ENCODE assay signal across 14 mouse cellular contexts in the genomic region with DNA sequence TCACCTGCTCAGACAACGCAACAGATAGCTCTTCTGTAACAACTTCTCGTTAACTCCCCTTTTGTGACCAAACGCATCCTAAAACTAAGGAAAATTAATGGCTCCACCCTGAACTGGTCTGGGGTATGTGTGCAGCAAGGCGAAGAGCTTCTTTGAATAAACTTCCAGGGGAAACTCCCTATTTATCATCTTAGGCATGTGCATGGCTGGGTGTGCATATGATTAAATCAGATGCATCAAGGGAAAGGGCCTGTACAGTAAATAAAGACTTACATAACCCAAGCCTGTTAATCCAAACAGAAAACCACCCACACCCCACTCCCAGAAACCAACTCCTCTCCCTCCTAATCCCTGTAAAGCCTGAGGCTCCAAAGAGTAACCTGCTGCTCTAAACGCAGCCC. TPM values are rescaled to one million over a fixed set of nuclear protein-coding genes. Genes with fewer than 3 reads are reported as not detected.
A peak's percentile ranks its signal among the peaks of the same experiment; 100 is the strongest.
DNase-seq lines count a peak whose midpoint lies in the region; ATAC-seq lines count a peak whose summit lies in the region.
"Had no signal": no experiment of that assay in that cellular context is flagged by ENCODE, and none has a peak within 500 bp of the region (broad histone marks: within the 10 kb centered on the region; RNA-seq: fewer than 3 reads in every experiment).

No protein-coding gene starts in this region.

- H3K27ac ChIP-seq in forebrain, embryonic 15.5 days (replicated peaks): peak overlapping the region; percentile 85
- no peak overlapping the region for H3K27ac ChIP-seq in forebrain, embryonic 12.5 days
- H3K27ac ChIP-seq in midbrain, embryonic 13.5 days: peak overlapping the region; percentile 12; the same call in 1 of the 2 replicates
- H3K27ac ChIP-seq: embryonic facial prominence, embryonic 13.5 days; kidney, embryonic 15.5 days; liver, embryonic 14.5 days had no signal

- ATAC-seq in forebrain, embryonic 15.5 days (replicated peaks): no peak
- ATAC-seq in forebrain, embryonic 12.5 days (ENCODE audit: low FRiP score): no peak
- ATAC-seq in midbrain, embryonic 13.5 days: peak; percentile 22; the same call in 1 of the 2 replicates
- ATAC-seq in megakaryocyte-erythroid progenitor cell, adult 5-6 weeks (replicated peaks; ENCODE audit: low FRiP score, low TSS enrichment, poor library complexity, severe bottlenecking): no peak

- H3K4me1 ChIP-seq in forebrain, embryonic 15.5 days: peaks cover 59% of the 10 kb centered on the region
- peaks cover 25% of the 10 kb centered on the region for H3K4me1 ChIP-seq in forebrain, embryonic 12.5 days
- peaks cover 31% of the 10 kb centered on the region for H3K4me1 ChIP-seq in midbrain, embryonic 13.5 days (replicated peaks)

- H3K9ac ChIP-seq in forebrain, embryonic 15.5 days (replicated peaks): no peak overlapping the region
- no peak overlapping the region for H3K9ac ChIP-seq in forebrain, embryonic 12.5 days
- no peak overlapping the region for H3K9ac ChIP-seq in midbrain, embryonic 13.5 days (replicated peaks)
- H3K9ac ChIP-seq: embryonic facial prominence, embryonic 13.5 days; kidney, embryonic 15.5 days; liver, embryonic 14.5 days had no signal

- peak; percentile 27 for DNase-seq in lung, postnatal 36 days
- no peak for DNase-seq in lung, postnatal 4 days
- DNase-seq in CD4-positive, CD25-positive, alpha-beta regulatory T cell, adult 2 months (ENCODE audit: low read depth, low spot score): peak; percentile 53
- DNase-seq in frontal cortex, postnatal 10 days (ENCODE audit: low spot score in 2 of 2): no peak
- DNase-seq: gastrocnemius, postnatal 14 days; thymus, postnatal 14 days had no signal

- no peak overlapping the region for H3K4me3 ChIP-seq in forebrain, embryonic 15.5 days
- H3K4me3 ChIP-seq in forebrain, embryonic 12.5 days (replicated peaks): no peak overlapping the region
- no peak overlapping the region for H3K4me3 ChIP-seq in midbrain, embryonic 13.5 days (replicated peaks)
- H3K4me3 ChIP-seq: embryonic facial prominence, embryonic 13.5 days; kidney, embryonic 15.5 days had no signal

- no peaks in the 10 kb centered on the region for H3K27me3 ChIP-seq in forebrain, embryonic 15.5 days
- peaks cover 16% of the 10 kb centered on the region for H3K27me3 ChIP-seq in forebrain, embryonic 12.5 days
- H3K27me3 ChIP-seq in midbrain, embryonic 13.5 days: peaks cover 20% of the 10 kb centered on the region

- H3K9me3 ChIP-seq in forebrain, embryonic 15.5 days: no peaks in the 10 kb centered on the region
- H3K9me3 ChIP-seq in forebrain, embryonic 12.5 days: no peaks in the 10 kb centered on the region
- no peaks in the 10 kb centered on the region for H3K9me3 ChIP-seq in midbrain, embryonic 13.5 days
- H3K9me3 ChIP-seq: embryonic facial prominence, embryonic 13.5 days; G1E; kidney, embryonic 15.5 days had no signal

- H3K36me3 ChIP-seq in forebrain, embryonic 15.5 days: no peaks in the 10 kb centered on the region
- no peaks in the 10 kb centered on the region for H3K36me3 ChIP-seq in forebrain, embryonic 12.5 days (replicated peaks)
- H3K36me3 ChIP-seq in midbrain, embryonic 13.5 days: no peaks in the 10 kb centered on the region
- H3K36me3 ChIP-seq: embryonic facial prominence, embryonic 13.5 days; G1E; kidney, embryonic 15.5 days had no signal

- WGBS in forebrain, embryonic 15.5 days: 42% methylated on average over 5 of the region's 5 CpGs
- 58% methylated on average over 5 of the region's 5 CpGs for WGBS in forebrain, embryonic 12.5 days
- 57% methylated on average over 5 of the region's 5 CpGs for WGBS in midbrain, embryonic 13.5 days

- H3K4me2 ChIP-seq in forebrain, embryonic 15.5 days (replicated peaks): no peak overlapping the region
- H3K4me2 ChIP-seq in forebrain, embryonic 12.5 days: no peak overlapping the region
- H3K4me2 ChIP-seq in midbrain, embryonic 13.5 days (replicated peaks): no peak overlapping the region
- H3K4me2 ChIP-seq: embryonic facial prominence, embryonic 13.5 days; kidney, embryonic 15.5 days had no signal

RNA-seq across cellular contexts. Expression of a gene that starts 59.2 kb away (rescaled TPM):
- 18.4 and 22.0 TPM in 2 replicates for polyA plus RNA-seq in forebrain, embryonic 15.5 days (2015; fragmentation: Nextera tagmentation; extraction: Ambion mirVana)
- 5.4 and 5.6 TPM in 2 replicates for polyA plus RNA-seq in forebrain, embryonic 12.5 days (2016; fragmentation: Nextera tagmentation; extraction: Ambion mirVana)
- 6.0 and 6.4 TPM in 2 replicates for polyA plus RNA-seq in midbrain, embryonic 13.5 days (2015; fragmentation: Nextera tagmentation; extraction: Ambion mirVana)
- 16.1 and 25.6 TPM in 2 replicates for total RNA-seq in megakaryocyte-erythroid progenitor cell, adult 5-6 weeks (2014; fragmentation: Nextera tagmentation)
- 27.2 and 46.6 TPM in 2 replicates for total RNA-seq in megakaryocyte-erythroid progenitor cell, adult 5-6 weeks (2017)

Comparison
In these comparisons a context has a peak if more than half of its experiments do, and no peak if none do; other contexts are left out.
1. DNase-seq: peak in lung, postnatal 36 days (single experiment) and CD4-positive, CD25-positive, alpha-beta regulatory T cell, adult 2 months (single experiment); none in lung, postnatal 4 days (0 of 2) and frontal cortex, postnatal 10 days (0 of 2).